25 mouse cellular contexts compared by ENCODE assay signal in the genomic region with DNA sequence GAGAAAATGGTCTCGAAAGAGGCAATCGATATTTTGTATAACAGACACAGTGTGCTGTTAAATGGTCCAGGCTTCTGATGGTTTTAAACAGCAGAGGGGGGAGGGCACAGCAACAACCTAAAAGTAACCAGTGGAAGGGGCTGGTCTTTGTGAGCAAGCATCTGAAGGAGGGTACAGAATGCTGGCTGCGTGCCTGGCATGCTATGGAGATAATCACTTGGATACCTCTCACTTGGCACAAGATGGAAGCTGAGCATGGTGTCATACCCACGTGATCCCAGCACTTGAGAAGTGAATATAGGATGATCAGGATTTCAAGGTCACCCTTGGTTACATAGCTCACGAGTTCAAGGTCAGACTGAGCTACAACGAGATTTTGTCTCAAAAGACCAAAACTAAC.
DNase-seq lines count a peak whose midpoint lies in the region; ATAC-seq and TF ChIP-seq lines count a peak whose summit lies in the region.
"Had no signal": no experiment of that assay in that cellular context is flagged by ENCODE, and none has a peak within 500 bp of the region (broad histone marks: within the 10 kb centered on the region; RNA-seq: fewer than 3 reads in every experiment).

No protein-coding gene starts in this region.

- ATAC-seq in forebrain, embryonic 14.5 days = no peak
- ATAC-seq in forebrain, embryonic 13.5 days = no peak
- peak; percentile 89 for ATAC-seq in heart, postnatal 0 days (ENCODE audit: insufficient read depth, low read depth)
- ATAC-seq: activated CD4-positive, CD25-positive, alpha-beta regulatory T cell, adult 4 months; CD4-positive, CD25-positive, alpha-beta regulatory T cell, adult 4 months; hindbrain, embryonic 16.5 days; inflammation-experienced regulatory T-cells, adult 6 months; intestine, postnatal 0 days; Patski had no signal

- H3K4me1 ChIP-seq in forebrain, embryonic 14.5 days (ENCODE audit: control insufficient read depth, insufficient read depth, low read length) = peaks cover 4% of the 10 kb centered on the region
- no peaks in the 10 kb centered on the region for H3K4me1 ChIP-seq in forebrain, embryonic 13.5 days
- H3K4me1 ChIP-seq in heart, postnatal 0 days (ENCODE audit: control insufficient read depth, insufficient read depth) = peaks cover 16% of the 10 kb centered on the region
- H3K4me1 ChIP-seq: forebrain, embryonic 12.5 days; hindbrain, embryonic 12.5 days had no signal

- no peak overlapping the region for H3K4me2 ChIP-seq in forebrain, embryonic 14.5 days (ENCODE audit: low read length)
- no peak overlapping the region for H3K4me2 ChIP-seq in forebrain, embryonic 13.5 days
- H3K4me2 ChIP-seq in heart, postnatal 0 days (ENCODE audit: low read depth, low read length) = no peak overlapping the region
- H3K4me2 ChIP-seq: embryonic facial prominence, embryonic 13.5 days; forebrain, embryonic 12.5 days; heart, embryonic 11.5 days; hindbrain, embryonic 12.5 days had no signal

- no peaks in the 10 kb centered on the region for H3K27me3 ChIP-seq in forebrain, embryonic 14.5 days (replicated peaks; ENCODE audit: control insufficient read depth, insufficient read depth, low read length)
- no peaks in the 10 kb centered on the region for H3K27me3 ChIP-seq in forebrain, embryonic 13.5 days
- no peaks in the 10 kb centered on the region for H3K27me3 ChIP-seq in heart, postnatal 0 days (ENCODE audit: control insufficient read depth, insufficient read depth, low read length)
- H3K27me3 ChIP-seq: embryonic facial prominence, embryonic 13.5 days; forebrain, embryonic 12.5 days; hindbrain, embryonic 12.5 days; Patski had no signal

- DNase-seq in forebrain, embryonic 14.5 days (ENCODE audit: low spot score) = peak; percentile 47
- peak; percentile 55 for DNase-seq in heart, postnatal 0 days (ENCODE audit: low spot score)
- DNase-seq in heart, adult 8-10 months (ENCODE audit: low spot score) = no peak
- peak; percentile 19 for DNase-seq in ES-CJ7 (ENCODE audit: low read depth, low spot score)
- peak; percentile 11 for DNase-seq in testis, postnatal 14 days (ENCODE audit: low spot score)
- no peak for DNase-seq in lung, postnatal 36 days
- DNase-seq: adrenal gland, postnatal 14 days; B cell, adult 2 months; cerebellum, adult 18-20 months; cerebellum, adult 9-11 months; cerebellum, postnatal 36 days; gastrocnemius, adult 2 months; gastrocnemius, postnatal 25 days; heart, postnatal 14 days had no signal

- H3K36me3 ChIP-seq in forebrain, embryonic 14.5 days (ENCODE audit: control insufficient read depth, insufficient read depth, low read length) = no peaks in the 10 kb centered on the region
- H3K36me3 ChIP-seq in forebrain, embryonic 13.5 days (ENCODE audit: poor library complexity, severe bottlenecking) = no peaks in the 10 kb centered on the region
- no peaks in the 10 kb centered on the region for H3K36me3 ChIP-seq in heart, postnatal 0 days (replicated peaks; ENCODE audit: control insufficient read depth, insufficient read depth, low read length)
- H3K36me3 ChIP-seq: embryonic facial prominence, embryonic 13.5 days; forebrain, embryonic 12.5 days; hindbrain, embryonic 12.5 days had no signal

- no peak overlapping the region for H3K27ac ChIP-seq in forebrain, embryonic 14.5 days (ENCODE audit: low read depth, low read length)
- H3K27ac ChIP-seq in forebrain, embryonic 13.5 days = no peak overlapping the region
- H3K27ac ChIP-seq in heart, postnatal 0 days (ENCODE audit: low read depth) = no peak overlapping the region
- H3K27ac ChIP-seq: embryonic facial prominence, embryonic 13.5 days; forebrain, embryonic 12.5 days; gastrocnemius, adult 2 months; hindbrain, embryonic 12.5 days had no signal

- TF ChIP-seq EP300 in heart, postnatal 0 days (IDR thresholded peaks at IDR 0.05; ENCODE audit: low read depth) = no peak

- WGBS in forebrain, embryonic 14.5 days = 76% methylated on average over 6 of the region's 6 CpGs
- WGBS in forebrain, embryonic 13.5 days = 75% methylated on average over 6 of the region's 6 CpGs
- 41% methylated on average over 6 of the region's 6 CpGs for WGBS in heart, postnatal 0 days

- no peak for TF ChIP-seq CTCF in heart, postnatal 0 days (IDR thresholded peaks at IDR 0.05; ENCODE audit: low read depth)

- no peaks in the 10 kb centered on the region for H3K9me3 ChIP-seq in forebrain, embryonic 14.5 days (replicated peaks; ENCODE audit: control insufficient read depth, low read length)
- no peaks in the 10 kb centered on the region for H3K9me3 ChIP-seq in forebrain, embryonic 13.5 days (replicated peaks)
- H3K9me3 ChIP-seq in heart, postnatal 0 days (replicated peaks; ENCODE audit: control insufficient read depth, low read length) = no peaks in the 10 kb centered on the region
- H3K9me3 ChIP-seq: embryonic facial prominence, embryonic 13.5 days; forebrain, embryonic 12.5 days; hindbrain, embryonic 12.5 days had no signal

- H3K4me3 ChIP-seq in forebrain, embryonic 14.5 days (ENCODE audit: low read depth, low read length) = no peak overlapping the region
- no peak overlapping the region for H3K4me3 ChIP-seq in forebrain, embryonic 13.5 days
- H3K4me3 ChIP-seq in heart, postnatal 0 days (ENCODE audit: low read depth, low read length) = no peak overlapping the region
- H3K4me3 ChIP-seq: embryonic facial prominence, embryonic 13.5 days; forebrain, embryonic 12.5 days; gastrocnemius, adult 2 months; hindbrain, embryonic 12.5 days had no signal

- no peak overlapping the region for H3K9ac ChIP-seq in forebrain, embryonic 14.5 days (ENCODE audit: low read length)
- no peak overlapping the region for H3K9ac ChIP-seq in forebrain, embryonic 13.5 days
- no peak overlapping the region for H3K9ac ChIP-seq in heart, postnatal 0 days (replicated peaks; ENCODE audit: low read depth, low read length)
- H3K9ac ChIP-seq: embryonic facial prominence, embryonic 13.5 days; forebrain, embryonic 12.5 days; hindbrain, embryonic 12.5 days had no signal

Comparison
In these comparisons a context has a peak if more than half of its experiments do, and no peak if none do; other contexts are left out.
1. DNase-seq: peak in forebrain, embryonic 14.5 days (single experiment), heart, postnatal 0 days (single experiment), ES-CJ7 (single experiment) and testis, postnatal 14 days (single experiment); none in heart, adult 8-10 months (single experiment) and lung, postnatal 36 days (single experiment).